In the genomic region with DNA sequence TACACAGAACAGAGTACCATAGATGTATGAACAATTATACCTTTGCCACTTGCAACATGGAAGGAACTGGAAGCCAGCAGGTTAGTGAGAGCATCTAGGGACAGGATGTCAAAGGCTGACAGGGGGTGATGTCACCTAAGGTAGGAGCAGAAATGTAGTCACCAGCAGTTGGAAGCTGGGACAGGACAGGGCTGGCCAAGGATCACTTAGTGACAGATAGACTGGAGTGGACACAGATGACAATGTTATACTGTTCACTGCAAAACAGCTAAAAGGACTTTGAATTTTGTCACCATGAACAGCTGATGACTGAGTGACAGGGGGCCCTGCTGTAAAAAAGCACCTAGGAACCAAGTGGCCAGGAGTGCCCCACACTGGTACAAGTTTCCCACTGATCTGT, we compare ENCODE assay signal across 25 mouse cellular contexts. TPM values are rescaled to one million over a fixed set of nuclear protein-coding genes. Genes with fewer than 3 reads are reported as not detected.
"Had no signal": no experiment of that assay in that cellular context is flagged by ENCODE, and none has a peak within 500 bp of the region (broad histone marks: within the 10 kb centered on the region; RNA-seq: fewer than 3 reads in every experiment).

No protein-coding gene starts in this region.

- H3K27me3 ChIP-seq: limb, embryonic 12.5 days; limb, embryonic 15.5 days; lung, embryonic 15.5 days; midbrain, embryonic 13.5 days; stomach, embryonic 15.5 days had no signal

- H3K9me3 ChIP-seq: limb, embryonic 12.5 days; limb, embryonic 15.5 days; lung, embryonic 15.5 days; midbrain, embryonic 13.5 days; neural tube, embryonic 13.5 days; stomach, embryonic 15.5 days had no signal

- H3K4me1 ChIP-seq: limb, embryonic 12.5 days; limb, embryonic 15.5 days; lung, embryonic 15.5 days; megakaryocyte, embryonic 14.5 days; midbrain, embryonic 13.5 days; neural tube, embryonic 13.5 days; stomach, embryonic 15.5 days had no signal

- H3K27ac ChIP-seq: limb, embryonic 12.5 days; limb, embryonic 15.5 days; lung, embryonic 15.5 days; midbrain, embryonic 10.5 days; midbrain, embryonic 13.5 days; neural tube, embryonic 13.5 days; stomach, embryonic 15.5 days had no signal

- H3K36me3 ChIP-seq: limb, embryonic 12.5 days; limb, embryonic 15.5 days; lung, embryonic 15.5 days; midbrain, embryonic 10.5 days; midbrain, embryonic 13.5 days; neural tube, embryonic 13.5 days; stomach, embryonic 15.5 days had no signal

- H3K4me2 ChIP-seq: limb, embryonic 12.5 days; limb, embryonic 15.5 days; lung, embryonic 15.5 days; midbrain, embryonic 13.5 days; neural tube, embryonic 13.5 days; stomach, embryonic 15.5 days had no signal

- DNase-seq: kidney, adult 11 months; kidney, postnatal 14 days; left cerebral cortex, postnatal 4 days; lung, adult 18-20 months; lung, postnatal 10 days; lung, postnatal 36 days; right cerebral cortex, postnatal 25 days; spleen, adult 18-20 months; thymus, postnatal 36 days had no signal

- H3K4me3 ChIP-seq: limb, embryonic 12.5 days; limb, embryonic 15.5 days; lung, embryonic 15.5 days; megakaryocyte, embryonic 14.5 days; midbrain, embryonic 10.5 days; midbrain, embryonic 13.5 days; myocyte; neural tube, embryonic 13.5 days; stomach, embryonic 15.5 days had no signal

- H3K9ac ChIP-seq: limb, embryonic 12.5 days; limb, embryonic 15.5 days; lung, embryonic 15.5 days; midbrain, embryonic 13.5 days; neural tube, embryonic 13.5 days; stomach, embryonic 15.5 days had no signal

- ATAC-seq: midbrain, embryonic 13.5 days; midbrain, embryonic 16.5 days had no signal

RNA-seq across cellular contexts. Expression of gene Kng2, which starts 2.7 kb away (rescaled TPM):
- total RNA-seq: layer of hippocampus, adult 18-20 months; layer of hippocampus, postnatal 14 days; left cerebral cortex, adult 8-10 months; left cerebral cortex, postnatal 14 days; left cerebral cortex, postnatal 4 days; monocyte, adult 5-6 weeks; neutrophil, adult 5-6 weeks had no signal
- polyA plus RNA-seq: limb, embryonic 12.5 days; midbrain, embryonic 10.5 days; midbrain, embryonic 13.5 days; midbrain, embryonic 16.5 days; myocyte had no signal

RNA-seq across cellular contexts. Expression of gene Kng1, which starts 31.1 kb away (rescaled TPM):
- total RNA-seq: layer of hippocampus, adult 18-20 months; layer of hippocampus, postnatal 14 days; left cerebral cortex, adult 8-10 months; left cerebral cortex, postnatal 14 days; left cerebral cortex, postnatal 4 days; monocyte, adult 5-6 weeks; neutrophil, adult 5-6 weeks had no signal
- polyA plus RNA-seq: midbrain, embryonic 10.5 days; midbrain, embryonic 16.5 days; myocyte had no signal
